Mouse (Mus musculus) intestine, postnatal 0 days (tissue): Measurements from ENCODE around the gene Rilp. TPM values are rescaled to one million over a fixed set of nuclear protein-coding genes. Genes with fewer than 3 reads are reported as not detected.

Source experiments
- ATAC-seq: fragments of 200-750 bp; cut with Nextera tagmentation; 2 replicates; pipeline ENCODE4 v1.8.0; 2017; ENCODE audit warnings: mild to moderate bottlenecking, moderate TSS enrichment, moderate library complexity
- H3K27ac ChIP-seq: fragments of 300-500 bp; sonication (generic); 2 replicates; pipeline ENCODE4 v1.5.1; 2014; ENCODE audit warnings: mild to moderate bottlenecking, low read depth, low read length, moderate library complexity
- H3K27me3 ChIP-seq: fragments of 300-500 bp; sonication (generic); replicated peaks from 2 replicates; pipeline ENCODE4 v1.6.1; 2014; ENCODE audit warnings: low read length, mixed read lengths; ENCODE audit not compliant: control insufficient read depth, insufficient read depth
- H3K36me3 ChIP-seq: fragments of 300-500 bp; sonication (generic); 2 replicates; pipeline ENCODE4 v1.6.1; 2014; ENCODE audit warnings: mild to moderate bottlenecking, moderate library complexity; ENCODE audit not compliant: control insufficient read depth, insufficient read depth
- H3K4me1 ChIP-seq: fragments of 300-500 bp; sonication (generic); replicated peaks from 2 replicates; pipeline ENCODE4 v1.6.1; 2014; ENCODE audit warnings: antibody characterized with exemption, low read length, mixed read lengths; ENCODE audit not compliant: control insufficient read depth, insufficient read depth
- H3K4me2 ChIP-seq: fragments of 300-500 bp; sonication (generic); replicated peaks from 2 replicates; pipeline ENCODE4 v1.6.1; 2014; ENCODE audit warnings: low read depth, mild to moderate bottlenecking, moderate library complexity
- H3K4me3 ChIP-seq: fragments of 300-500 bp; sonication (generic); 2 replicates; pipeline ENCODE4 v1.5.1; 2014; ENCODE audit warnings: low read depth, low read length
- H3K9ac ChIP-seq: fragments of 300-500 bp; sonication (generic); 2 replicates; pipeline ENCODE4 v1.6.1; 2014; ENCODE audit warnings: mild to moderate bottlenecking, low read depth, low read length
- H3K9me3 ChIP-seq: fragments of 300-500 bp; sonication (generic); 2 replicates; pipeline ENCODE4 v1.6.1; 2016; ENCODE audit warnings: mixed run types; ENCODE audit not compliant: control insufficient read depth
- CTCF ChIP-seq: sonication (generic); IDR thresholded peaks from 2 replicates; pipeline ENCODE4 v1.5.1; 2016; ENCODE audit warnings: low read depth, mild to moderate bottlenecking, control low read depth, antibody characterized with exemption, moderate library complexity
- WGBS: fragments of 180-500 bp; shearing (Covaris S2); extraction: QIAGEN DNeasy Blood & Tissue Kit; methylation state at CpG from one replicate; pipeline ENCODE4 v1.1.7; 2014; 5-methylcytosine and 5-hydroxymethylcytosine counted together
- microRNA counts: library from miRNA; unstranded; fragments of <30 nt; microRNA quantifications from one replicate; lab custom pipeline; 2016
- microRNA-seq: library from miRNA; unstranded; fragments of <30 nt; microRNA quantifications from one replicate; pipeline ENCODE4, GENCODE M21; 2016
- polyA plus RNA-seq: library from polyadenylated mRNA; unstranded; fragments of >200 nt; fragmentation: Nextera tagmentation; extraction: Ambion mirVana; gene quantifications from 2 replicates; pipeline ENCODE4 v1.2.1, GENCODE M21; 2015

The Rilp gene
- polyA plus RNA-seq, 1 experiment from 2014 or later: 6.9 TPM

DNA sequence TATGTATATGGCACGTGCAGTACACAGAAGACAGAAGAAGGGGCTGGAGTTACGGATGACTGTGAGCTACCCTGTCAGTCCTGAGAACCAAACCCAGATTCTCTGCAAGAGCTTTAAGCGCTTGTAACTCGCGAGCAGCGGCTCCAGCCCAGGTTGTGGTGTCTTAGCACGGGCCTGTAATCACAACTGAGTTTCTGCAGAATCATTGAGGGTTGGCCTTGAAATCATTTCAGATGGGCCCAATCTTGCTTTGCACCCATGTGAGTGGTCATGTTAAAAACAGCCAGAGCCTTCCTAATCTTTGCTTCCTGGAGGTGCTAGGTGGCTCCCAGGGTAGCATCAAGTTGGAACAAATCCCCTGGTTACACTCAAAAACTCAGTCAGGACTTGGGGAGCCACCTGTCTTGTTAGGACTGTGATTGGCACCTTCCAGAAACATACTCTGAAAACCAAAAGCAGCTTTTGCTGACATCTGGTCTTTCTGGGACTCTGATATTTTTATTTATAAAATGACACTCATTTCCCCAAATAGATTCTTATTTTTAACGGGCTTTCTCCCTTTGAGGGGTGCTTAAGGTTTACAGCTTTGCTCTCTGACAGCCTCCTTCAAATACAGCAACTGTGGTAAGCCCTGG is 50.1 kb downstream of the Rilp start:
- Histone ChIP-seq H3K27me3 (no peaks in the 10 kb centered on the region), H3K4me1 (peaks cover 11% of the 10 kb centered on the region; the same call in 1 of the 2 replicates), H3K9me3 (no peaks in the 10 kb centered on the region), H3K27ac (peak overlapping the region; percentile 82), H3K4me2 (no peak overlapping the region), H3K4me3 (no peak overlapping the region), H3K36me3 (peaks cover 20% of the 10 kb centered on the region; the same call in 1 of the 2 replicates), H3K9ac (no peak overlapping the region)
- no peak for TF ChIP-seq CTCF
- no peak for ATAC-seq
- WGBS: 82% methylated on average over 8 of the region's 8 CpGs

DNA sequence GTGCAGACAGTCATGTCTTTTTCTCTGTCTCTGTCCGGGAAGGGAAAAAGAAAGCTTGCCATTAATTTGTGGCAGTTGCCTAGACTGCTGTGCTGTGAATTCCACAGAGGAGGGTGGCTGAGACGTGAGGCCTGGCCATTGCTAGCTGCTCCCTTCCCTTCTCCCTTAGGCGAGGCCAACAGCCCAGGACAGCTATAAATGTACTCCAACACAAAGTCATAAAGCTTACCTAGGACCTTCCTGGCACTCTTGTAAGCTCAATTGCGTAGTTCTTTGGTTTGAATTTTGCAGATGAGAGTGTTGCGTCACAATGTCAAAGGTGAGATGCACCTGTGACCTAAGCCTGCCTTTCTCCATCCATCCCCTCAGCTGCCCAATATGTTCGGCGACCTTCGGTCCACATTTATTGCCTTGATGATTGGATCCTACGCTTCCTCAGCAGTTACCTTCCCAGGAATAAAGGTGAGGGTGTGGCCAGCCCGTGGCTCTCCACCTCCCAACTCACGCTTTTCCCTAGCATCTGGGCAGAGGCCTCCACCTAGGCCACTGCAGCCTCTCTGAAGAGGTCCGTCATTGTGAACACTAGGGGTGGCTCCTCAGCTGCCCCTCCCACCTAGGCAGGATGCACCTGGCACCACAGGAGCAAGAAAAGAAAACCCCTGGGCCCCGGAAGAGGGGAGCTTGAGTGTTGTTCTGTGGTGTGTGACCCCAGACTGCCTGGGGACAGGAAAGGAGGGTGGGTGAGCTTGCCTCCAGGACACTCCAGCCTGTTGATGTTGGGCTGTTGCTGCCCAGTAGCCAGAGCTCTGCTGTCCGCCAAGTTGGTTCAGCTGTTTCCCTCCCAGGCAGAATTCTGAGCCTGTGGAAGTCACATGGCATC is 50.9 kb downstream of the Rilp start:
- peak; percentile 84 for ATAC-seq
- 0 out of 2 replicates have a peak, but pooled peaks have one; percentile 10 for TF ChIP-seq CTCF
- peaks cover 14% of the 10 kb centered on the region; the same call in 1 of the 2 replicates for H3K4me1 ChIP-seq
- H3K27me3 ChIP-seq: no peaks in the 10 kb centered on the region
- no peak overlapping the region for H3K9ac ChIP-seq
- 36% methylated on average over 14 of the region's 14 CpGs for WGBS
- no peak overlapping the region for H3K4me3 ChIP-seq
- H3K9me3 ChIP-seq: no peaks in the 10 kb centered on the region
- peaks cover 20% of the 10 kb centered on the region; the same call in 1 of the 2 replicates for H3K36me3 ChIP-seq
- H3K4me2 ChIP-seq: no peak overlapping the region
- H3K27ac ChIP-seq: peak overlapping the region; percentile 90

DNA sequence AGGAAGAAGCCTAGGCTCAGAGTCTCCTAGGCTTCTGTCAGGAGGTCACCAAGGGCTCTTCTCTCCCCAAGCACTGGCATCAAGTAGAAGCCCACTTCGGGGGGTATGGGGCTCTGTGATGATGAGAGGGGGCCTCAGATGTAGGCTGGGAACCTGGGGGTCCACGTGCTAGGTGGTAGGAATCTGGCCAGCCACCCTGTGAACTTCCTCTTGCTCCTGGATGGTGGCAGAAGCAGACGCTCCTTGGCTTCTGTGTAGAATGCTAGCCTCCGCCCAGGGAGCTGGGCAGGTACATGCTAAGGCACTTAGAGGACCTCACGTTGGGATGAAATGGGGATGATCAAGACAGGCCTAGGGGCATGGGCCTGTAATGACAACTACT is 51.5 kb downstream of the Rilp start:
- Histone ChIP-seq H3K27ac (peak overlapping the region; percentile 90), H3K36me3 (peaks cover 20% of the 10 kb centered on the region; the same call in 1 of the 2 replicates), H3K9ac (no peak overlapping the region), H3K4me3 (no peak overlapping the region), H3K4me1 (peaks cover 14% of the 10 kb centered on the region; the same call in 1 of the 2 replicates), H3K9me3 (no peaks in the 10 kb centered on the region), H3K27me3 (no peaks in the 10 kb centered on the region), H3K4me2 (no peak overlapping the region)
- WGBS: 52% methylated on average over 5 of the region's 5 CpGs
- ATAC-seq: peak; percentile 19; the same call in 1 of the 2 replicates
- no peak for TF ChIP-seq CTCF

MicroRNAs within 50 kb of the gene (microRNA counts, 519-probe panel; counts per million panel counts)
- 6,102 counts per million, percentile 97 among the panel's probes with 10 or more counts for microRNA mmu-miR-22 (lab: Ali Mortazavi, UCI)

Small RNA genes lying within 50 kb of the gene (microRNA-seq; reads per million reads assigned to microRNA genes)
- 25,853 reads per million, percentile 97 among the genes with 10 or more reads in this experiment for gene Mir22
- not detected for gene Mir3971

Other genes with a start within 250 kb of the Rilp start
- 32.1 and 34.4 TPM in 2 replicates for gene Rpa1, start 161.8 kb upstream of the Rilp start, polyA plus RNA-seq
- 3.1 and 3.4 TPM in 2 replicates for gene Smyd4, start 161.7 kb upstream of the Rilp start, polyA plus RNA-seq
- gene Serpinf1, start 87.4 kb upstream of the Rilp start, polyA plus RNA-seq: 20.7 and 21.4 TPM in 2 replicates
- 2.7 and 4.0 TPM in 2 replicates for gene Serpinf2, start 70.5 kb upstream of the Rilp start, polyA plus RNA-seq
- 8.8 and 9.9 TPM in 2 replicates for gene Wdr81, start 55.4 kb upstream of the Rilp start, polyA plus RNA-seq
- gene Tlcd2, start 48.4 kb upstream of the Rilp start, polyA plus RNA-seq: 52.7 and 53.9 TPM in 2 replicates
- gene Prpf8, start 23.3 kb upstream of the Rilp start, polyA plus RNA-seq: 15.4 and 15.5 TPM in 2 replicates
- gene Scarf1, start 3.4 kb downstream of the Rilp start, polyA plus RNA-seq: 2.8 and 3.2 TPM in 2 replicates
- gene Slc43a2, start 21.6 kb downstream of the Rilp start, polyA plus RNA-seq: 46.4 and 59.5 TPM in 2 replicates
- gene Pitpna, start 78.0 kb downstream of the Rilp start, polyA plus RNA-seq: 160 and 161 TPM in 2 replicates
- 20.6 and 23.8 TPM in 2 replicates for gene Inpp5k, start 120.9 kb downstream of the Rilp start, polyA plus RNA-seq
- gene Myo1c, start 140.4 kb downstream of the Rilp start, polyA plus RNA-seq: 27.7 and 28.3 TPM in 2 replicates
- gene Crk, start 169.2 kb downstream of the Rilp start, polyA plus RNA-seq: 64.8 and 64.9 TPM in 2 replicates
- gene Ywhae, start 222.8 kb downstream of the Rilp start, polyA plus RNA-seq: 365 and 373 TPM in 2 replicates